Mouse (Mus musculus) liver, postnatal 0 days (tissue): Measurements from ENCODE around the gene Sf3b2.

ENCODE experiments used
- CTCF ChIP-seq: sonication (generic); IDR thresholded peaks from 2 replicates; pipeline ENCODE4 v1.5.1; 2016; ENCODE audit warnings: antibody characterized with exemption, low read depth
- EP300 ChIP-seq: IDR thresholded peaks from 2 replicates; pipeline ENCODE4 v1.6.1; 2016; ENCODE audit warnings: antibody characterized with exemption, low read depth, mild to moderate bottlenecking

DNA sequence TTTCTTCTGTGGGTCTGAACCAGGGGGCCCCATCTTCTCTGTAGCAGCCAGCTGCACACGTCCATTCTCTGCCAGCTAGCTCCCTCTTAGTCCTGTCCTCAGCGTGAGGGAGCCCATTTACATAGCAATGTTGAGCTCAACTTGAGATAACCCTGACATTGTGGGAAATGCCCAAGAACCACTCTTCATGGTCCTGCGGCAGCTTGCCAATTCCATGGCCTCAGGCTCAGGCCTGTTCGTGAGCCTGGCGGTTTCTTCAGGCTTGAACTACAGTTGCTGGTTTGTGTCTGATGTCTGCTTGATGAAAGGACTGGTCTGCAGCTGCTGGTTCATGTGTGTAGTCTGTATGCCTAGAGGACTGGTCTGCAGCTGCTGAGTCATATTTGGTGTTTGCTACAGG is 39.5 kb upstream of the Sf3b2 start:
- TF ChIP-seq CTCF (no peak), EP300 (no peak)
